Mouse (Mus musculus) spleen, postnatal 4 days (tissue): ENCODE measurements at regions not wholly inside any gene's neighbourhood (a gene's known extent, or its start where the extent isn't known, plus 50 kb on each side); places are given as distances from the start of the nearest gene placed in this dataset.

Source experiments
- DNase-seq, 2 experiments: peaks; one replicate each; pipeline ENCODE4 v3.0.0; 2022; ENCODE audit warnings: low spot score in 2 of 2

GRCm38 (mm10) chr5:64605991-64606390, 197.2 kb upstream of the Klf3 start:
- no peak for DNase-seq

- no peak for DNase-seq
These were observed 193.7 kb upstream of the Klf3 start for GRCm38 (mm10) chr5:64609378-64610087.

GRCm38 (mm10) chr5:64610146-64610545, 193.0 kb upstream of the Klf3 start:
- no peak for DNase-seq

GRCm38 (mm10) chr5:64610562-64611405, 192.4 kb upstream of the Klf3 start:
- peak in 1 of 2 experiments; percentile 42 for DNase-seq

GRCm38 (mm10) chr5:64612017-64612416, 191.2 kb upstream of the Klf3 start:
- DNase-seq = no peak

GRCm38 (mm10) chr5:64613696-64614095, 189.5 kb upstream of the Klf3 start:
- DNase-seq = no peak

- DNase-seq = no peak
These were observed 185.1 kb upstream of the Klf3 start for GRCm38 (mm10) chr5:64618126-64618525.

- no peak for DNase-seq
These were observed 183.4 kb upstream of the Klf3 start for GRCm38 (mm10) chr5:64619752-64620151.

GRCm38 (mm10) chr5:64620726-64621125, 182.5 kb upstream of the Klf3 start:
- no peak for DNase-seq

GRCm38 (mm10) chr5:64621386-64621785, 181.8 kb upstream of the Klf3 start:
- no peak for DNase-seq

- no peak for DNase-seq
These were observed 179.5 kb upstream of the Klf3 start for GRCm38 (mm10) chr5:64623653-64624052.

- DNase-seq = no peak
These were observed 179.0 kb upstream of the Klf3 start for GRCm38 (mm10) chr5:64624205-64624604.

- DNase-seq = no peak
These were observed 177.8 kb upstream of the Klf3 start for GRCm38 (mm10) chr5:64625421-64625820.

- no peak for DNase-seq
These were observed 177.3 kb upstream of the Klf3 start for GRCm38 (mm10) chr5:64625841-64626298.

GRCm38 (mm10) chr5:64626351-64626750, 176.8 kb upstream of the Klf3 start:
- DNase-seq = peak in 1 of 2 experiments; percentile 68

- no peak for DNase-seq
These were observed 172.6 kb upstream of the Klf3 start for GRCm38 (mm10) chr5:64630582-64630981.

GRCm38 (mm10) chr5:64632171-64632570, 171.0 kb upstream of the Klf3 start:
- DNase-seq = no peak

- no peak for DNase-seq
These were observed 169.2 kb upstream of the Klf3 start for GRCm38 (mm10) chr5:64634008-64634407.

- no peak for DNase-seq
These were observed 168.5 kb upstream of the Klf3 start for GRCm38 (mm10) chr5:64634721-64635120.

- peak in 1 of 2 experiments; percentile 28 for DNase-seq
These were observed 166.9 kb upstream of the Klf3 start for GRCm38 (mm10) chr5:64636301-64636700.

GRCm38 (mm10) chr5:64643584-64643983, 159.6 kb upstream of the Klf3 start:
- no peak for DNase-seq

- no peak for DNase-seq
These were observed 155.6 kb upstream of the Klf3 start for GRCm38 (mm10) chr5:64647417-64648125.
